16 mouse cellular contexts compared by ENCODE assay signal in the genomic region with DNA sequence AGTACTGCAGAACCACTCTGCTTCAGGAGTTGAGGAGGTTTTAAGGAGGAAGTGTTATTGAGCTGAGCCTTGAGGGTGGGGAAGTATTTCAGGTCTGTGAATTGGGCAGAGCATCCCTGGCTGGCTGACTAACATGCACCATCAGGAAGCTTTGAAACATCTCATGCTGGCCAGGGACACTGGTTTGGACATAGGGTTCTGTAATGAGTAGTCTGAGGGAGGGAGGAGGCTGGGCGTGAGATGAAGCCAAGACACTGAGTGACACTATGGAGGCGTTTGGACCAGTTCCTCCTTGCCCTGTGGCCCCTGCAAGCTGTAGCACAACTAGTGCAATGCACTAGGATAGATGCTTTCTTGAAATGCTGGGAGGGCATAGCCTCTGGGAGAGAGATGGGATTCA. TPM values are rescaled to one million over a fixed set of nuclear protein-coding genes. Genes with fewer than 3 reads are reported as not detected.
DNase-seq lines count a peak whose midpoint lies in the region; ATAC-seq and TF ChIP-seq lines count a peak whose summit lies in the region.
"Had no signal": no experiment of that assay in that cellular context is flagged by ENCODE, and none has a peak within 500 bp of the region (broad histone marks: within the 10 kb centered on the region; RNA-seq: fewer than 3 reads in every experiment).

No protein-coding gene starts in this region.

- DNase-seq in cerebellum, adult 2 months, result peak in 1 of 2 experiments; percentile 60
- DNase-seq in brain, adult 2 months (ENCODE audit: low read depth, low spot score), result peak; percentile 67
- no peak for DNase-seq in hindbrain, embryonic 14.5 days (ENCODE audit: low spot score)
- no peak for DNase-seq in left cerebral cortex, postnatal 14 days (ENCODE audit: low spot score in 2 of 2)
- DNase-seq in urinary bladder, postnatal 14 days (ENCODE audit: low spot score), result no peak
- DNase-seq: adrenal gland, postnatal 14 days; gastrocnemius, postnatal 36 days; kidney, adult 11 months; kidney, postnatal 10 days; left cerebral cortex, postnatal 4 days had no signal

- peak overlapping the region; percentile 20 for H3K27ac ChIP-seq in cerebellum, adult 2 months (ENCODE audit: insufficient read depth, low read length)
- H3K27ac ChIP-seq in hindbrain, embryonic 14.5 days, result peak overlapping the region; percentile 88; the same call in 1 of the 2 replicates
- H3K27ac ChIP-seq in midbrain, embryonic 15.5 days, result peak overlapping the region; percentile 21; the same call in 1 of the 2 replicates
- H3K27ac ChIP-seq: liver, embryonic 12.5 days; lung, embryonic 15.5 days had no signal

- peaks cover 52% of the 10 kb centered on the region for H3K4me1 ChIP-seq in cerebellum, adult 2 months (ENCODE audit: control insufficient read depth, insufficient read depth, low read length)
- H3K4me1 ChIP-seq in hindbrain, embryonic 14.5 days (replicated peaks; ENCODE audit: control insufficient read depth, insufficient read depth, low read length), result peaks cover 74% of the 10 kb centered on the region
- H3K4me1 ChIP-seq in midbrain, embryonic 15.5 days, result peaks cover 87% of the 10 kb centered on the region

- no peak overlapping the region for H3K9ac ChIP-seq in hindbrain, embryonic 14.5 days
- H3K9ac ChIP-seq in midbrain, embryonic 15.5 days, result no peak overlapping the region
- H3K9ac ChIP-seq: liver, embryonic 12.5 days; lung, embryonic 15.5 days had no signal

- ATAC-seq in cerebellum, adult (ENCODE audit: insufficient number of reproducible peaks, low FRiP score, low TSS enrichment), result no peak
- ATAC-seq in hindbrain, embryonic 14.5 days (ENCODE audit: low FRiP score), result no peak
- no peak for ATAC-seq in midbrain, embryonic 15.5 days (replicated peaks)
- no peak for ATAC-seq in inflammation-experienced regulatory T-cells, adult 6 months
- ATAC-seq: liver, embryonic 12.5 days had no signal

- TF ChIP-seq POLR2A in cerebellum, adult 2 months (IDR thresholded peaks at IDR 0.05; ENCODE audit: borderline replicate concordance, insufficient read depth, low read length), result no peak

- 4% methylated on average over 2 of the region's 2 CpGs for WGBS in cerebellum, adult 2 months
- WGBS in hindbrain, embryonic 14.5 days, result 46% methylated on average over 2 of the region's 2 CpGs
- 53% methylated on average over 2 of the region's 2 CpGs for WGBS in midbrain, embryonic 15.5 days

- H3K36me3 ChIP-seq in hindbrain, embryonic 14.5 days (replicated peaks; ENCODE audit: control insufficient read depth, insufficient read depth), result peaks cover 6% of the 10 kb centered on the region; the same call in 1 of the 2 replicates
- H3K36me3 ChIP-seq in midbrain, embryonic 15.5 days (replicated peaks), result 0 out of 2 replicates have a peak, but pooled peaks cover 3% of the 10 kb centered on the region
- H3K36me3 ChIP-seq: liver, embryonic 12.5 days; lung, embryonic 15.5 days had no signal

- intact Hi-C loops in left cerebral cortex, postnatal 14 days (cut with DNase I), result loop anchor here (10.0 kb wide), 1 partner anchor 410 kb away; no protein-coding TSS in a partner anchor

- peak overlapping the region; percentile 81 for H3K4me2 ChIP-seq in hindbrain, embryonic 14.5 days (replicated peaks)
- H3K4me2 ChIP-seq in midbrain, embryonic 15.5 days, result peak overlapping the region; percentile 78
- H3K4me2 ChIP-seq: heart, embryonic 11.5 days; liver, embryonic 12.5 days; lung, embryonic 15.5 days had no signal

- no peak overlapping the region for H3K4me3 ChIP-seq in cerebellum, adult 2 months (replicated peaks; ENCODE audit: insufficient read depth, low read depth, low read length)
- 0 out of 2 replicates have a peak overlapping the region, but pooled peaks have one; percentile 2 for H3K4me3 ChIP-seq in hindbrain, embryonic 14.5 days (replicated peaks; ENCODE audit: low read length)
- H3K4me3 ChIP-seq in midbrain, embryonic 15.5 days, result no peak overlapping the region
- H3K4me3 ChIP-seq: liver, embryonic 12.5 days; lung, embryonic 15.5 days had no signal

- TF ChIP-seq CTCF in cerebellum, adult 2 months (IDR thresholded peaks at IDR 0.05; ENCODE audit: borderline replicate concordance, insufficient read depth, low read depth, low read length), result no peak

- no peaks in the 10 kb centered on the region for H3K9me3 ChIP-seq in hindbrain, embryonic 14.5 days (ENCODE audit: control insufficient read depth, low read length)
- H3K9me3 ChIP-seq in midbrain, embryonic 15.5 days, result no peaks in the 10 kb centered on the region
- H3K9me3 ChIP-seq: liver, embryonic 12.5 days; lung, embryonic 15.5 days had no signal

- H3K27me3 ChIP-seq in cerebellum, adult 2 months (ENCODE audit: control insufficient read depth, insufficient read depth, low read length), result no peaks in the 10 kb centered on the region
- H3K27me3 ChIP-seq in hindbrain, embryonic 14.5 days (ENCODE audit: control insufficient read depth, insufficient read depth, low read length), result no peaks in the 10 kb centered on the region
- no peaks in the 10 kb centered on the region for H3K27me3 ChIP-seq in midbrain, embryonic 15.5 days (replicated peaks)

RNA-seq across cellular contexts. Expression of a gene that starts 5.4 kb away (rescaled TPM):
- polyA plus RNA-seq in cerebellum, adult 2 months (2012; rRNA removed), result 96.2 and 106 TPM in 2 replicates
- polyA plus RNA-seq in hindbrain, embryonic 14.5 days (2014; fragmentation: Nextera tagmentation; extraction: Ambion mirVana), result 55.1 and 61.2 TPM in 2 replicates
- 86.4 and 95.0 TPM in 2 replicates for polyA plus RNA-seq in midbrain, embryonic 15.5 days (2015; fragmentation: Nextera tagmentation; extraction: Ambion mirVana)
- polyA plus RNA-seq in inflammation-experienced regulatory T-cells, adult 6 months (2017; shearing (Covaris generic)), result not detected
- total RNA-seq in left cerebral cortex, postnatal 14 days (2021), result 10 to 100 TPM; 55.1 to 61.9 TPM

Comparison
In these comparisons a context has a peak if more than half of its experiments do, and no peak if none do; other contexts are left out.
1. H3K27ac ChIP-seq: peak in every context shown above with its lines; median percentile 88 in hindbrain, embryonic 14.5 days; 21 in midbrain, embryonic 15.5 days; 20 in cerebellum, adult 2 months.
2. RNA of a gene that starts 5.4 kb away (polyA plus RNA-seq): 96.2 to 106 TPM in cerebellum, adult 2 months, 86.4 to 95.0 TPM in midbrain, embryonic 15.5 days and 55.1 to 61.2 TPM in hindbrain, embryonic 14.5 days; not detected in inflammation-experienced regulatory T-cells, adult 6 months; every median in the first group is over 10 times any median in the second.